Mouse (Mus musculus) heart, embryonic 12.5 days (tissue): ENCODE data around the gene Dedd2. TPM values are rescaled to one million over a fixed set of nuclear protein-coding genes. Genes with fewer than 3 reads are reported as not detected.

ENCODE experiments used
- ATAC-seq: fragments of 200-750 bp; cut with Nextera tagmentation; 2 replicates; pipeline ENCODE4 v1.8.0; 2017; ENCODE audit warnings: moderate TSS enrichment, moderate library complexity; ENCODE audit not compliant: insufficient number of reproducible peaks, low FRiP score
- H3K27ac ChIP-seq: fragments of 300-500 bp; sonication (generic); 2 replicates; pipeline ENCODE4 v1.5.1; 2016; ENCODE audit warnings: mild to moderate bottlenecking, moderate library complexity; ENCODE audit not compliant: poor library complexity, severe bottlenecking
- H3K27me3 ChIP-seq: fragments of 300-500 bp; sonication (generic); replicated peaks from 2 replicates; pipeline ENCODE4 v1.6.1; 2016; ENCODE audit warnings: mild to moderate bottlenecking, moderate library complexity
- H3K36me3 ChIP-seq: fragments of 300-500 bp; sonication (generic); 2 replicates; pipeline ENCODE4 v1.6.1; 2016; ENCODE audit warnings: mild to moderate bottlenecking, moderate library complexity
- H3K4me1 ChIP-seq: fragments of 300-500 bp; sonication (generic); replicated peaks from 2 replicates; pipeline ENCODE4 v1.6.1; 2016; ENCODE audit warnings: mild to moderate bottlenecking
- H3K4me2 ChIP-seq: fragments of 300-500 bp; sonication (generic); 2 replicates; pipeline ENCODE4 v1.6.1; 2016; ENCODE audit warnings: mild to moderate bottlenecking, moderate library complexity
- H3K4me3 ChIP-seq: fragments of 300-500 bp; sonication (generic); 2 replicates; pipeline ENCODE4 v1.5.1; 2016; ENCODE audit warnings: mild to moderate bottlenecking
- H3K9ac ChIP-seq: fragments of 300-500 bp; sonication (generic); 2 replicates; pipeline ENCODE4 v1.6.1; 2016; ENCODE audit warnings: mild to moderate bottlenecking, moderate library complexity
- H3K9me3 ChIP-seq: fragments of 300-500 bp; sonication (generic); replicated peaks from 2 replicates; pipeline ENCODE4 v1.6.1; 2016; ENCODE audit warnings: mild to moderate bottlenecking, moderate library complexity
- whole genome bisulfite sequencing: fragments of 180-500 bp; shearing (Covaris S2); methylation state at CpG from one replicate; pipeline ENCODE4 v1.1.7; 2016; 5-methylcytosine and 5-hydroxymethylcytosine counted together
- polyA plus RNA-seq: library from polyadenylated mRNA; unstranded; fragments of >200 nt; fragmentation: Nextera tagmentation; extraction: Ambion mirVana; gene quantifications from 2 replicates; pipeline ENCODE4 v1.2.1, GENCODE M21; 2016

Dedd2 gene
- polyA plus RNA-seq, 1 experiment from 2014 or later: 9.5 TPM

GRCm38 (mm10) chr7:25230690-25231285, 10.4 kb upstream of the Dedd2 start:
- Histone ChIP-seq H3K9me3 (no peaks in the 10 kb centered on the region), H3K27me3 (no peaks in the 10 kb centered on the region), H3K27ac (no peak overlapping the region), H3K9ac (no peak overlapping the region), H3K4me1 (peaks cover 3% of the 10 kb centered on the region; the same call in 1 of the 2 replicates), H3K4me3 (no peak overlapping the region), H3K36me3 (peaks cover 89% of the 10 kb centered on the region), H3K4me2 (no peak overlapping the region)
- 85% methylated on average over 9 of the region's 9 CpGs for WGBS
- ATAC-seq: no peak

GRCm38 (mm10) chr7:25227523-25228300, 7.3 kb upstream of the Dedd2 start:
- Histone ChIP-seq H3K36me3 (peaks cover 98% of the 10 kb centered on the region), H3K9me3 (no peaks in the 10 kb centered on the region), H3K27me3 (no peaks in the 10 kb centered on the region), H3K4me3 (no peak overlapping the region), H3K27ac (no peak overlapping the region), H3K4me2 (no peak overlapping the region), H3K9ac (no peak overlapping the region), H3K4me1 (peaks cover 3% of the 10 kb centered on the region)
- ATAC-seq: no peak
- WGBS: 88% methylated on average over 1 of the region's 1 CpGs

GRCm38 (mm10) chr7:25222275-25222967, 2.0 kb upstream of the Dedd2 start:
- no peak overlapping the region for H3K27ac ChIP-seq
- peak overlapping the region; percentile 94 for H3K4me2 ChIP-seq
- H3K9ac ChIP-seq: peak overlapping the region; percentile 75
- no peaks in the 10 kb centered on the region for H3K9me3 ChIP-seq
- no peaks in the 10 kb centered on the region for H3K27me3 ChIP-seq
- WGBS: 82% methylated on average over 10 of the region's 10 CpGs
- H3K4me1 ChIP-seq: peaks cover 30% of the 10 kb centered on the region
- H3K4me3 ChIP-seq: peak overlapping the region; percentile 69
- H3K36me3 ChIP-seq: peaks cover 45% of the 10 kb centered on the region
- ATAC-seq: no peak

- H3K27ac ChIP-seq: peak within 1 kb of the TSS; percentile 88
- peak within 1 kb of the TSS; percentile 75 for H3K9ac ChIP-seq
- ATAC-seq: peak; percentile 91
- H3K4me3 ChIP-seq: peak within 1 kb of the TSS; percentile 69
- peaks cover 33% of the 10 kb centered on the region for H3K36me3 ChIP-seq
- WGBS: under 1% methylated on average over 42 of the region's 45 CpGs
- no peaks in the 10 kb centered on the region for H3K27me3 ChIP-seq
- H3K4me1 ChIP-seq: peaks cover 30% of the 10 kb centered on the region
- no peaks in the 10 kb centered on the region for H3K9me3 ChIP-seq
- peak within 1 kb of the TSS; percentile 94 for H3K4me2 ChIP-seq
Measured at GRCm38 (mm10) chr7:25221102-25221883, 878 bp upstream of the Dedd2 start, which contains the start of gene Zfp526. Zfp526 (plus strand) TSS chr7:25221425.

- H3K9ac ChIP-seq: peak overlapping the region; percentile 75
- peak; percentile 83 for ATAC-seq
- no peaks in the 10 kb centered on the region for H3K27me3 ChIP-seq
- peak overlapping the region; percentile 88 for H3K27ac ChIP-seq
- 2% methylated on average over 31 of the region's 31 CpGs for WGBS
- H3K4me2 ChIP-seq: peak overlapping the region; percentile 94
- H3K9me3 ChIP-seq: no peaks in the 10 kb centered on the region
- H3K4me3 ChIP-seq: peak overlapping the region; percentile 69
- peaks cover 20% of the 10 kb centered on the region for H3K36me3 ChIP-seq
- peaks cover 30% of the 10 kb centered on the region for H3K4me1 ChIP-seq
Measured at GRCm38 (mm10) chr7:25219756-25220456, 509 bp downstream of the Dedd2 start.

GRCm38 (mm10) chr7:25219416-25219750, 1.0 kb downstream of the Dedd2 start:
- peak overlapping the region; percentile 74 for H3K27ac ChIP-seq
- no peaks in the 10 kb centered on the region for H3K9me3 ChIP-seq
- no peaks in the 10 kb centered on the region for H3K27me3 ChIP-seq
- H3K4me2 ChIP-seq: peak overlapping the region; percentile 94
- under 1% methylated on average over 16 of the region's 16 CpGs for WGBS
- no peak for ATAC-seq
- H3K4me1 ChIP-seq: peaks cover 30% of the 10 kb centered on the region
- peak overlapping the region; percentile 71 for H3K9ac ChIP-seq
- H3K4me3 ChIP-seq: peak overlapping the region; percentile 69
- peaks cover 15% of the 10 kb centered on the region for H3K36me3 ChIP-seq

GRCm38 (mm10) chr7:25218705-25219415, 1.6 kb downstream of the Dedd2 start:
- Histone ChIP-seq H3K4me3 (peak overlapping the region; percentile 69), H3K4me1 (peaks cover 30% of the 10 kb centered on the region), H3K27me3 (no peaks in the 10 kb centered on the region), H3K4me2 (peak overlapping the region; percentile 94), H3K36me3 (peaks cover 15% of the 10 kb centered on the region), H3K9ac (peak overlapping the region; percentile 71), H3K9me3 (no peaks in the 10 kb centered on the region), H3K27ac (peak overlapping the region; percentile 74)
- under 1% methylated on average over 53 of the region's 53 CpGs for WGBS
- ATAC-seq: peak; percentile 34

GRCm38 (mm10) chr7:25217653-25218395, 2.6 kb downstream of the Dedd2 start:
- WGBS: 70% methylated on average over 12 of the region's 12 CpGs
- Histone ChIP-seq H3K9ac (peak overlapping the region; percentile 71; the same call in 1 of the 2 replicates), H3K4me2 (peak overlapping the region; percentile 94), H3K9me3 (no peaks in the 10 kb centered on the region), H3K36me3 (peaks cover 6% of the 10 kb centered on the region), H3K27me3 (no peaks in the 10 kb centered on the region), H3K27ac (no peak overlapping the region), H3K4me3 (peak overlapping the region; percentile 69), H3K4me1 (peaks cover 28% of the 10 kb centered on the region)
- ATAC-seq: no peak

GRCm38 (mm10) chr7:25214172-25214571, 6.2 kb downstream of the Dedd2 start:
- Histone ChIP-seq H3K36me3 (peaks cover 29% of the 10 kb centered on the region), H3K27me3 (no peaks in the 10 kb centered on the region), H3K4me1 (peaks cover 7% of the 10 kb centered on the region), H3K9me3 (no peaks in the 10 kb centered on the region), H3K27ac (no peak overlapping the region), H3K4me3 (no peak overlapping the region), H3K9ac (no peak overlapping the region), H3K4me2 (no peak overlapping the region)
- WGBS: 88% methylated on average over 2 of the region's 2 CpGs
- ATAC-seq: no peak
